Mouse (Mus musculus) mouse embryonic stem cell (cell line): ENCODE results near the gene Lpar5.
"Not testable (repeated sequence)": the region's sequence is repeated elsewhere in the genome, so short reads cannot be mapped to it uniquely, and the experiment has no call there.

Source experiments
- in situ Hi-C, 2 experiments: fragments of 300-500 bp; cut with MboI; formaldehyde crosslinking; loops; 1 replicate in 1 of 2; 3 replicates in 1 of 2; pipeline ENCODE4 v1.14.3; 2019 to 2020; ENCODE audit warnings: low sequenced_read_pairs in 2 of 2, low pct_unique_long_range_greater_than_20kb in 1 of 2, mixed read lengths in 1 of 2; ENCODE audit not compliant: unreplicated experiment in 1 of 2

Lpar5 gene

GRCm38 (mm10) chr6:125067571-125067995, at the start of gene Lpar5:
Gene Lpar5, plus strand, starts transcription at chr6:125067920.
- in situ Hi-C loops = no loop called here

- in situ Hi-C loops = not testable (repeated sequence)
Observed at GRCm38 (mm10) chr6:125030532-125030931, 37.2 kb upstream of the Lpar5 start.

GRCm38 (mm10) chr6:125031604-125032003, 36.1 kb upstream of the Lpar5 start:
- in situ Hi-C loops = no loop called here

GRCm38 (mm10) chr6:125038666-125039065, 29.1 kb upstream of the Lpar5 start:
- in situ Hi-C loops = no loop called here

GRCm38 (mm10) chr6:125039131-125039530, 28.6 kb upstream of the Lpar5 start:
- in situ Hi-C loops = no loop called here

- in situ Hi-C loops = no loop called here
Observed at GRCm38 (mm10) chr6:125039533-125040153, 28.1 kb upstream of the Lpar5 start, which contains the start of gene Ing4. Gene Ing4, plus strand, starts transcription at chr6:125039760.

GRCm38 (mm10) chr6:125040221-125040620, 27.5 kb upstream of the Lpar5 start:
- in situ Hi-C loops = no loop called here

GRCm38 (mm10) chr6:125041047-125041446, 26.7 kb upstream of the Lpar5 start:
- in situ Hi-C loops = no loop called here

GRCm38 (mm10) chr6:125042081-125042480, 25.6 kb upstream of the Lpar5 start:
- in situ Hi-C loops = no loop called here

- in situ Hi-C loops = no loop called here
Observed at GRCm38 (mm10) chr6:125046691-125047090, 21.0 kb upstream of the Lpar5 start.

GRCm38 (mm10) chr6:125049678-125050077, 18.0 kb upstream of the Lpar5 start, which contains the start of gene Acrbp:
Gene Acrbp, plus strand, starts transcription at chr6:125049689.
- in situ Hi-C loops = no loop called here

- in situ Hi-C loops = no loop called here
Observed at GRCm38 (mm10) chr6:125051237-125051636, 16.5 kb upstream of the Lpar5 start.

GRCm38 (mm10) chr6:125061493-125061892, 6.2 kb upstream of the Lpar5 start:
- in situ Hi-C loops = no loop called here

- in situ Hi-C loops = no loop called here
Observed at GRCm38 (mm10) chr6:125062511-125062910, 5.2 kb upstream of the Lpar5 start.

GRCm38 (mm10) chr6:125063906-125064305, 3.8 kb upstream of the Lpar5 start:
- in situ Hi-C loops = no loop called here

- in situ Hi-C loops = not testable (repeated sequence)
Observed at GRCm38 (mm10) chr6:125065223-125065622, 2.5 kb upstream of the Lpar5 start.

- in situ Hi-C loops = no loop called here
Observed at GRCm38 (mm10) chr6:125071170-125071895, 3.6 kb downstream of the Lpar5 start.

- in situ Hi-C loops = no loop called here
Observed at GRCm38 (mm10) chr6:125071896-125072279, 4.2 kb downstream of the Lpar5 start.

- in situ Hi-C loops = no loop called here
Observed at GRCm38 (mm10) chr6:125073825-125074224, 6.1 kb downstream of the Lpar5 start.

GRCm38 (mm10) chr6:125081394-125081793, 13.7 kb downstream of the Lpar5 start:
- in situ Hi-C loops = no loop called here
